Mouse (Mus musculus) intestine, embryonic 16.5 days (tissue): Measurements from ENCODE around the gene Fbxw22. TPM values are rescaled to one million over a fixed set of nuclear protein-coding genes. Genes with fewer than 3 reads are reported as not detected.
"Not testable (repeated sequence)": the region's sequence is repeated elsewhere in the genome, so short reads cannot be mapped to it uniquely, and the experiment has no call there.

Experiments
- ATAC-seq: fragments of 200-750 bp; cut with Nextera tagmentation; 2 replicates; pipeline ENCODE4 v1.8.0; 2017; ENCODE audit warnings: moderate TSS enrichment, moderate library complexity
- H3K27ac ChIP-seq: fragments of 300-500 bp; sonication (generic); 2 replicates; pipeline ENCODE4 v1.5.1; 2014; ENCODE audit warnings: mild to moderate bottlenecking, low read length
- H3K27me3 ChIP-seq: fragments of 300-500 bp; sonication (generic); replicated peaks from 2 replicates; pipeline ENCODE4 v1.6.1; 2014; ENCODE audit warnings: low read length, control low read depth, mixed read lengths; ENCODE audit not compliant: control insufficient read depth, insufficient read depth
- H3K36me3 ChIP-seq: fragments of 300-500 bp; sonication (generic); 2 replicates; pipeline ENCODE4 v1.6.1; 2014; ENCODE audit warnings: low read length, control low read depth; ENCODE audit not compliant: control insufficient read depth, insufficient read depth
- H3K4me1 ChIP-seq: fragments of 300-500 bp; sonication (generic); 2 replicates; pipeline ENCODE4 v1.6.1; 2014; ENCODE audit warnings: low read length, control low read depth, mixed read lengths; ENCODE audit not compliant: control insufficient read depth, insufficient read depth
- H3K4me2 ChIP-seq: fragments of 300-500 bp; sonication (generic); 2 replicates; pipeline ENCODE4 v1.6.1; 2014; ENCODE audit warnings: low read depth, low read length, control low read depth
- H3K4me3 ChIP-seq: fragments of 300-500 bp; sonication (generic); 2 replicates; pipeline ENCODE4 v1.5.1; 2014; ENCODE audit warnings: mild to moderate bottlenecking, low read length
- H3K9ac ChIP-seq: fragments of 300-500 bp; sonication (generic); 2 replicates; pipeline ENCODE4 v1.6.1; 2014; ENCODE audit warnings: low read depth, low read length
- H3K9me3 ChIP-seq: fragments of 300-500 bp; sonication (generic); 2 replicates; pipeline ENCODE4 v1.6.1; 2016; ENCODE audit warnings: low read length, control low read depth; ENCODE audit not compliant: control insufficient read depth
- WGBS: fragments of 180-500 bp; shearing (Covaris S2); extraction: QIAGEN DNeasy Blood & Tissue Kit; methylation state at CpG from one replicate; pipeline ENCODE4 v1.1.7; 2014; 5-methylcytosine and 5-hydroxymethylcytosine counted together
- polyA plus RNA-seq: library from polyadenylated mRNA; unstranded; fragments of >200 nt; fragmentation: Nextera tagmentation; extraction: Ambion mirVana; gene quantifications from 2 replicates; pipeline ENCODE4 v1.2.1, GENCODE M21; 2015

The Fbxw22 gene
- not detected in 2 replicates for polyA plus RNA-seq

GRCm38 (mm10) chr9:109404196-109404595 is at the start of gene Fbxw22:
TSS of gene Fbxw22 (minus strand) at chr9:109404296.
- not testable (repeated sequence) for H3K27ac ChIP-seq, H3K4me3 ChIP-seq, H3K9ac ChIP-seq, H3K4me2 ChIP-seq, ATAC-seq, H3K9me3 ChIP-seq, H3K36me3 ChIP-seq, H3K4me1 ChIP-seq, H3K27me3 ChIP-seq
- WGBS = 75% methylated on average over 4 of the region's 4 CpGs

- no peak for ATAC-seq
- H3K36me3 ChIP-seq = no peaks in the 10 kb centered on the region
- no peaks in the 10 kb centered on the region for H3K4me1 ChIP-seq
- no peaks in the 10 kb centered on the region for H3K9me3 ChIP-seq
- no peak within 1 kb of the TSS for H3K27ac ChIP-seq
- H3K27me3 ChIP-seq = no peaks in the 10 kb centered on the region
- no peak within 1 kb of the TSS for H3K4me3 ChIP-seq
- no peak within 1 kb of the TSS for H3K9ac ChIP-seq
- H3K4me2 ChIP-seq = no peak within 1 kb of the TSS
These were observed 44.9 kb upstream of the Fbxw22 start, which contains the start of gene Fbxw16 for GRCm38 (mm10) chr9:109449040-109449439. TSS of gene Fbxw16 (minus strand) at chr9:109449140.

GRCm38 (mm10) chr9:109432956-109433355 is 28.9 kb upstream of the Fbxw22 start:
- WGBS = 77% methylated on average over 1 of the region's 1 CpGs
- Histone ChIP-seq H3K4me3 (no peak overlapping the region), H3K27ac (no peak overlapping the region), H3K27me3 (no peaks in the 10 kb centered on the region), H3K4me1 (no peaks in the 10 kb centered on the region), H3K9me3 (no peaks in the 10 kb centered on the region), H3K36me3 (no peaks in the 10 kb centered on the region), H3K4me2 (no peak overlapping the region), H3K9ac (no peak overlapping the region)
- no peak for ATAC-seq

- not testable (repeated sequence) for H3K4me3 ChIP-seq, H3K4me2 ChIP-seq, H3K27ac ChIP-seq, H3K36me3 ChIP-seq, H3K9ac ChIP-seq, H3K4me1 ChIP-seq, H3K9me3 ChIP-seq, ATAC-seq, H3K27me3 ChIP-seq
- no CpG with 5 or more reads among the region's 1 CpGs for WGBS
These were observed 64.5 kb downstream of the Fbxw22 start, which contains the start of gene Fbxw28 for GRCm38 (mm10) chr9:109339559-109339958. TSS of gene Fbxw28 (minus strand) at chr9:109339659.

Other genes starting within 250 kb of the Fbxw22 start
- gene Fbxw21, start 242.3 kb downstream of the Fbxw22 start, polyA plus RNA-seq = not detected in 2 replicates
- not detected in 2 replicates for gene Fbxw13, start 208.3 kb downstream of the Fbxw22 start, polyA plus RNA-seq
- gene Fbxw20, start 169.5 kb downstream of the Fbxw22 start, polyA plus RNA-seq = not detected in 2 replicates
- gene Fbxw14, start 116.6 kb downstream of the Fbxw22 start, polyA plus RNA-seq = not detected in 2 replicates
- not detected in 2 replicates for gene Fbxw28, start 64.6 kb downstream of the Fbxw22 start, polyA plus RNA-seq
- not detected in 2 replicates for gene Fbxw16, start 44.8 kb upstream of the Fbxw22 start, polyA plus RNA-seq
- gene Fbxw19, start 91.6 kb upstream of the Fbxw22 start, polyA plus RNA-seq = not detected in 2 replicates
- gene Fbxw15, start 164.0 kb upstream of the Fbxw22 start, polyA plus RNA-seq = not detected in 2 replicates
- 0.09 TPM in 1 of 2 replicates, not detected in the other for gene Fbxw24, start 221.8 kb upstream of the Fbxw22 start, polyA plus RNA-seq